Mouse (Mus musculus) heart, postnatal 14 days (tissue): ENCODE data around the gene Zfp28. TPM values are rescaled to one million over a fixed set of nuclear protein-coding genes. Genes with fewer than 3 reads are reported as not detected.
A peak's percentile ranks its signal among the peaks of the same experiment; 100 is the strongest.
"Not testable (repeated sequence)": the region's sequence is repeated elsewhere in the genome, so short reads cannot be mapped to it uniquely, and the experiment has no call there.

Experiments
- DNase-seq, 2 experiments: peaks; one replicate each; pipeline ENCODE4 v3.0.0; 2021 to 2022
- intact Hi-C: fragments of 180-260 bp; cut with DNase I; formaldehyde crosslinking; loops from one replicate; pipeline ENCODE4 v1.15.1; 2025
- long read RNA-seq, 2 experiments: library from polyadenylated mRNA; stranded (forward); transcript quantifications; one replicate each; pipeline ENCODE4 v2.0.0; 2021
- total RNA-seq, 2 experiments: library from RNA; stranded (reverse); gene quantifications; 2 replicates each; pipeline ENCODE4 v1.2.3; 2021

Zfp28 gene
- total RNA-seq: 1 to 10 TPM; 2.6 to 3.2 TPM
- long read RNA-seq, experiment 1, full-length matches to known transcripts: 4 of 8 reads
- long read RNA-seq, experiment 1, partial matches to known transcripts: 0 of 8 reads
- long read RNA-seq, experiment 1, other reads (novel, unspliced or antisense): 4 of 8 reads
- long read RNA-seq, experiment 2, full-length matches to known transcripts: 3 of 11 reads
- long read RNA-seq, experiment 2, partial matches to known transcripts: 2 of 11 reads
- long read RNA-seq, experiment 2, other reads (novel, unspliced or antisense): 6 of 11 reads

- peak; percentile 91 to 95 for DNase-seq
- intact Hi-C loops: loop anchor here (2.0 kb wide), 1 partner anchor 20 kb away; the partner anchor contains the start of gene Zfp78
These were observed at the start of gene Zfp28 for GRCm38 (mm10) chr7:6383044-6383455. TSS of gene Zfp28 (plus strand) at chr7:6383295.

- DNase-seq: no peak
- intact Hi-C loops: no loop called here
These were observed 43.2 kb upstream of the Zfp28 start for GRCm38 (mm10) chr7:6339865-6340264.

- intact Hi-C loops: no loop called here
- DNase-seq: peak; percentile 19 to 47
These were observed 39.5 kb upstream of the Zfp28 start, which contains the start of gene Gm3854 for GRCm38 (mm10) chr7:6343501-6344071. TSS of gene Gm3854 (plus strand) at chr7:6343759.

- intact Hi-C loops: no loop called here
- no peak for DNase-seq
These were observed 39.0 kb upstream of the Zfp28 start for GRCm38 (mm10) chr7:6344124-6344523.

GRCm38 (mm10) chr7:6358121-6358520 lies 25.0 kb upstream of the Zfp28 start:
- DNase-seq: peak; percentile 57 to 63
- intact Hi-C loops: loop anchor here (2.0 to 5.0 kb wide), 3 partner anchors 73 to 579 kb away; no protein-coding TSS in a partner anchor

GRCm38 (mm10) chr7:6358937-6359590 lies 24.0 kb upstream of the Zfp28 start:
- peak; percentile 10 to 53 for DNase-seq
- intact Hi-C loops: loop anchor here (2.0 to 5.0 kb wide), 3 partner anchors 72 to 578 kb away; no protein-coding TSS in a partner anchor

- no peak for DNase-seq
- intact Hi-C loops: loop anchor here (10.0 kb wide), 2 partner anchors 54 to 934 kb away; partner anchors contain the start of gene Gm20715
These were observed 22.5 kb upstream of the Zfp28 start for GRCm38 (mm10) chr7:6360477-6361060.

GRCm38 (mm10) chr7:6361756-6362155 lies 21.3 kb upstream of the Zfp28 start:
- no peak for DNase-seq
- intact Hi-C loops: loop anchor here (2.0 to 10.0 kb wide), 4 partner anchors 21 to 933 kb away; partner anchors contain the start of genes Gm20715 and Zfp28

- DNase-seq: peak; percentile 94 to 97
These were observed 20.6 kb upstream of the Zfp28 start for GRCm38 (mm10) chr7:6362268-6363046.

GRCm38 (mm10) chr7:6363047-6363488 lies 20.0 kb upstream of the Zfp28 start, which contains the start of gene Zfp78:
TSS of gene Zfp78 (plus strand) at chr7:6363280.
- intact Hi-C loops: loop anchor here (2.0 to 10.0 kb wide), 4 partner anchors 20 to 932 kb away; partner anchors contain the start of genes Gm20715 and Zfp28
- peak in 1 of 2 experiments; percentile 77 for DNase-seq

More at GRCm38 (mm10) chr7:6362268-6363046, 20.6 kb upstream of the Zfp28 start:
- intact Hi-C loops: loop anchor here (2.0 to 10.0 kb wide), 4 partner anchors 20 to 932 kb away; partner anchors contain the start of genes Gm20715 and Zfp28

GRCm38 (mm10) chr7:6364761-6365160 lies 18.3 kb upstream of the Zfp28 start:
- DNase-seq: no peak
- intact Hi-C loops: loop anchor here (10.0 kb wide), 2 partner anchors 50 to 930 kb away; partner anchors contain the start of gene Gm20715

GRCm38 (mm10) chr7:6367185-6367584 lies 15.9 kb upstream of the Zfp28 start:
- intact Hi-C loops: loop anchor here (10.0 kb wide), 2 partner anchors 48 to 928 kb away; partner anchors contain the start of gene Gm20715
- DNase-seq: no peak

GRCm38 (mm10) chr7:6368146-6368545 lies 14.9 kb upstream of the Zfp28 start:
- not testable (repeated sequence) for DNase-seq
- intact Hi-C loops: loop anchor here (10.0 kb wide), 2 partner anchors 47 to 927 kb away; partner anchors contain the start of gene Gm20715

- no peak for DNase-seq
- intact Hi-C loops: loop anchor here (10.0 kb wide), 2 partner anchors 45 to 925 kb away; partner anchors contain the start of gene Gm20715
These were observed 13.6 kb upstream of the Zfp28 start for GRCm38 (mm10) chr7:6369460-6369859.

GRCm38 (mm10) chr7:6372993-6373392 lies 10.1 kb upstream of the Zfp28 start:
- no peak for DNase-seq
- intact Hi-C loops: no loop called here

- DNase-seq: no peak
- intact Hi-C loops: no loop called here
These were observed 4.7 kb upstream of the Zfp28 start for GRCm38 (mm10) chr7:6378441-6378840.

- intact Hi-C loops: no loop called here
- DNase-seq: no peak
These were observed 1.7 kb upstream of the Zfp28 start for GRCm38 (mm10) chr7:6381431-6381830.

- DNase-seq: no peak
- intact Hi-C loops: no loop called here
These were observed 916 bp downstream of the Zfp28 start for GRCm38 (mm10) chr7:6384011-6384410.

- peak; percentile 29 to 53 for DNase-seq
- intact Hi-C loops: no loop called here
These were observed 3.9 kb downstream of the Zfp28 start for GRCm38 (mm10) chr7:6386995-6387394.
